Mouse (Mus musculus) stomach, postnatal 0 days (tissue): ENCODE data around the gene Adgrg5.

Source experiments
- CTCF ChIP-seq: IDR thresholded peaks from 2 replicates; pipeline ENCODE4 v1.5.1; 2016; ENCODE audit warnings: antibody characterized with exemption, low read depth, mild to moderate bottlenecking, moderate library complexity
- EP300 ChIP-seq: optimal IDR thresholded peaks from 2 replicates; pipeline ENCODE3; 2016; ENCODE audit warnings: antibody characterized with exemption

DNA sequence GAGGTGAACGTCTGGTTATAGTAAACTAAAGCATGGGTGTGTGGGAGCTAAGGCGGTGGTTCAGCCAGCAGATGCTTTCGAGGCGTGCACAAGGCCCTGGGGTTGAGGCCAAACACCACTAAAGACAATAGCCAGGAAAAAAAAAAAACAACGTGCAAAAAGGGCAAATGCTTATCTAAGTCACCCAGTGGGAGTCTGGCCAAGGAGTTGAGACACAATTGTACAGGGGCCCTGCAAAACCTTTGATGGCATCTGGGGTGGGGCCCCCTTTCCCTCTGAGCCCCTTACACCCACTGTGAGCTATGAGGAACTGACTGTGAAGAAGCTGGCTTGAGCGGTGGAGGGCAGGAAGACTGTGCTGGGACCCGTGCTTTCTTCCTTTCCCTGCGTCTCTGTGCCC, 892 bp upstream of the Adgrg5 start:
- TF ChIP-seq CTCF = no peak
- TF ChIP-seq EP300 = no peak
